Mouse (Mus musculus) hindbrain, embryonic 15.5 days (tissue): ENCODE data around the gene Clec3a. TPM values are rescaled to one million over a fixed set of nuclear protein-coding genes. Genes with fewer than 3 reads are reported as not detected.

ENCODE experiments used
- ATAC-seq: fragments of 200-750 bp; cut with Nextera tagmentation; 2 replicates; pipeline ENCODE4 v1.8.0; 2017; ENCODE audit warnings: low read depth, moderate number of reproducible peaks, moderate TSS enrichment; ENCODE audit not compliant: low FRiP score
- H3K27ac ChIP-seq: fragments of 300-500 bp; sonication (generic); replicated peaks from 2 replicates; pipeline ENCODE4 v1.5.1; 2015; ENCODE audit warnings: mild to moderate bottlenecking, inconsistent platforms
- H3K27me3 ChIP-seq: fragments of 300-500 bp; sonication (generic); 2 replicates; pipeline ENCODE4 v1.6.1; 2015; ENCODE audit warnings: control low read depth, inconsistent platforms
- H3K36me3 ChIP-seq: fragments of 300-500 bp; sonication (generic); 2 replicates; pipeline ENCODE4 v1.6.1; 2015; ENCODE audit warnings: control low read depth, inconsistent platforms
- H3K4me1 ChIP-seq: fragments of 300-500 bp; sonication (generic); replicated peaks from 2 replicates; pipeline ENCODE4 v1.6.1; 2015; ENCODE audit warnings: control low read depth, inconsistent platforms
- H3K4me2 ChIP-seq: fragments of 300-500 bp; sonication (generic); 2 replicates; pipeline ENCODE4 v1.6.1; 2015; ENCODE audit warnings: moderate library complexity, mild to moderate bottlenecking, inconsistent platforms
- H3K4me3 ChIP-seq: fragments of 300-500 bp; sonication (generic); 2 replicates; pipeline ENCODE4 v1.5.1; 2015; ENCODE audit warnings: mild to moderate bottlenecking, inconsistent platforms
- H3K9ac ChIP-seq: fragments of 300-500 bp; sonication (generic); 2 replicates; pipeline ENCODE4 v1.6.1; 2015; ENCODE audit warnings: inconsistent platforms
- H3K9me3 ChIP-seq: fragments of 300-500 bp; sonication (generic); 2 replicates; pipeline ENCODE4 v1.6.1; 2016; ENCODE audit warnings: control low read depth, inconsistent platforms
- WGBS: fragments of 180-500 bp; shearing (Covaris S2); methylation state at CpG from one replicate; pipeline ENCODE4 v1.1.7; 2015; 5-methylcytosine and 5-hydroxymethylcytosine counted together
- polyA plus RNA-seq: library from polyadenylated mRNA; unstranded; fragments of >200 nt; fragmentation: Nextera tagmentation; extraction: Ambion mirVana; gene quantifications from 2 replicates; pipeline ENCODE4 v1.2.1, GENCODE M21; 2015

Gene Clec3a
- polyA plus RNA-seq, 1 experiment from 2014 or later = not detected

DNA sequence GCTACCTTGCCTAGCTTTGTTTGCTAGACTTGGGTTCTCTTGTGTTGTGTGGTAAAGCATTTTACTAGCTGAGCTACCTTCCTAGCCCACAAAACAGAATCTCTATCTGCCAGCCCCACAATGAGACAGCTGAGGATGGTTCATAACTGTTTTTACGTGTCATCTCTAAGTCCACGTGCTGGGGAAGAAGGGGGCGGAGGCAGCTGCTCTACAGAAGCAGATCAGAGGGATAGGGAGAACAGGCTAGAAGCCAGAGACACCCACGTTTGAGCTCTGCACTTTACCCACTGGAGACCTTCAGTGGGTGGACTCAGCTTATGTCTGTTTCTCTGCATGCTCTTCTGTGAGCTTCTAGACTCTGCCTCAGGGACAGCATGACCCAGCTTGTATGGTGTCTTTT, 3.7 kb downstream of the Clec3a start:
- no peak overlapping the region for H3K27ac ChIP-seq
- 85% methylated on average over 4 of the region's 4 CpGs for WGBS
- H3K36me3 ChIP-seq = no peaks in the 10 kb centered on the region
- H3K9ac ChIP-seq = no peak overlapping the region
- H3K9me3 ChIP-seq = no peaks in the 10 kb centered on the region
- H3K4me1 ChIP-seq = no peaks in the 10 kb centered on the region
- H3K4me3 ChIP-seq = no peak overlapping the region
- H3K4me2 ChIP-seq = no peak overlapping the region
- ATAC-seq = no peak
- no peaks in the 10 kb centered on the region for H3K27me3 ChIP-seq

DNA sequence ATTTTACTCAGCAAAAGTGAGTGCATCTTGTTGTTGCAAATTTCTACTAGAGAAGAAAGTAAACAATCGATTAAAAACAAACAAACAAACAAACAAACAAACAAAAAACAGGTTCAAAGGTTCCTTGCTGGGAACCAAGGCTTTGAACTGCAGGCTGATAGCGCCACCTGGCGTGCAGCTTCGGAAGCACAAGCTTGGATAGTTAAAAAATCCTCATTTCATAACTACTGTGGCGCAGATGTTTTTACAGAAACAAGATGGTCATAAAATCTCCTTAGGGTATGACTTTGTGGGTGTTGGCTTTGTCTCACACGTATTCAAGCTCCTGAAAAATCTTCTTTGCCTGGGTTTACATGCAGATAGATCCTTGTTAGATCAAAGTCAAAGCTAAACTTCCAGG, 20.4 kb downstream of the Clec3a start:
- H3K4me1 ChIP-seq = peaks cover 14% of the 10 kb centered on the region
- no peaks in the 10 kb centered on the region for H3K36me3 ChIP-seq
- H3K4me3 ChIP-seq = no peak overlapping the region
- no peak overlapping the region for H3K27ac ChIP-seq
- WGBS = 11% methylated on average over 6 of the region's 6 CpGs
- no peaks in the 10 kb centered on the region for H3K27me3 ChIP-seq
- H3K4me2 ChIP-seq = no peak overlapping the region
- ATAC-seq = no peak
- H3K9ac ChIP-seq = no peak overlapping the region
- H3K9me3 ChIP-seq = no peaks in the 10 kb centered on the region

DNA sequence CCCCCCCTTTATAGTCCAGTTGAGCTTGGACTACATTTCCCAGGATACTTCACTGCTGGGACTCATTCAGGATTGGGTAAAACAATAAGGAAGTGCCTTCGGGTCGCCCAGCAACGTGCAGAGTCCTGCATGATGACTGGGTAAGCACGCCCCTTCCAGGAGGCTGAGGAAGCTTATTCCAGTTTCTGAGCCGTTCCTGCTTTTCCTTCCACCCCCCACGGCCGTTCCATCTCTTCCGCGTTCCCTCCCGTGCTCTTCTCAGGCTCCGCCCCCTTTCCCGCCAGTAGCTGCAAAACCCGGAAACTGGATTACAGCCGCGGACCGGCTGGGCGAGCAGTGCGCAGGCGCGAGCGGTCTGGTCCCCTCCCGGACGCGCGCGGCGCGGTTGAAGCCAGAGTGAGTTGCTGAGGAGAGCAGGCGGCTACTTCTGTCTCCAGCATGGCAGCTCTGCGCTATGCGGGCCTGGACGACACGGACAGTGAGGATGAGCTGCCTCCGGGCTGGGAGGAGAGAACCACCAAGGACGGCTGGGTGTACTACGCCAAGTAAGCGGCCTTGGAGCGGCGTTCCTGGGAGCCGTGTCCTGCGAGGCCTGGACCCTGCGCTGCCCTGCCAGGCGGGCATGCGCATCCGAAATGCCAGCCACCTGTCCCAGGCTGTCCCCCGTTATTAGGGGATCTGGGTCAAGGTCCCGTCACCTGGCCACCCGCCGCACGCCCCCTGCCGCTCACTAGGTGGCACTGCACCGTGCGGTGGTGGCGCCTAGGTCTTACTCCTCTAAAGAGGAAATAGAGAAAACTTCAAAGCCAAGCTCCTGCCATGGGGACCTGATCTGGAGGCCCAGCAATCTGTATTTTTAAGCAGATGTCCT, 21.7 kb downstream of the Clec3a start, which contains the start of gene Wwox:
TSS of gene Wwox (plus strand) at position 322 of the 871 bp plus-strand sequence.
- Histone ChIP-seq H3K36me3 (no peaks in the 10 kb centered on the region), H3K9ac (peak within 1 kb of the TSS; percentile 49), H3K4me3 (peak within 1 kb of the TSS; percentile 58), H3K4me1 (peaks cover 14% of the 10 kb centered on the region), H3K27me3 (no peaks in the 10 kb centered on the region), H3K27ac (peak within 1 kb of the TSS; percentile 71), H3K9me3 (no peaks in the 10 kb centered on the region), H3K4me2 (peak within 1 kb of the TSS; percentile 83)
- WGBS = under 1% methylated on average over 54 of the region's 54 CpGs
- peak; percentile 99 for ATAC-seq

DNA sequence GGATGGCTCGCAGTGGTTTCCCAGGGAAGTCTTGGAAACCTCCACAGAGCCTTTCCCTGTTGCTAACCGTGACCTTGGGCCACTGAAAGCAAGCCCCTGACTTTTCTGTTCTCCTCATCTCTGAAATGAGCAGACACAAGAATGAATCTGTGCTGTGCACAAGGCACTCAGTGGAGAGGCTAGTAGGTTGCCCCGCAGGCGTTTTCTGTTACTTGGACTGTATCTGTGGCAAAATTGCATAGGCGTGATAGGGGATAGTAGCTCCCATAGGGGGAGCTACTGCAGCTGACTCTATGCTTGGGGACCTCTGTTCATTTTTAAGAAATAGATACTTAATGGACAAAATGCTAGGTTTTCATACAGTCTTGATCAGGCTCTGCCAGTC, 22.3 kb downstream of the Clec3a start:
- Histone ChIP-seq H3K27me3 (no peaks in the 10 kb centered on the region), H3K4me1 (peaks cover 14% of the 10 kb centered on the region), H3K4me3 (peak overlapping the region; percentile 58), H3K4me2 (peak overlapping the region; percentile 83), H3K9ac (peak overlapping the region; percentile 49), H3K36me3 (no peaks in the 10 kb centered on the region), H3K9me3 (no peaks in the 10 kb centered on the region), H3K27ac (peak overlapping the region; percentile 71)
- ATAC-seq = no peak
- 14% methylated on average over 5 of the region's 5 CpGs for WGBS

DNA sequence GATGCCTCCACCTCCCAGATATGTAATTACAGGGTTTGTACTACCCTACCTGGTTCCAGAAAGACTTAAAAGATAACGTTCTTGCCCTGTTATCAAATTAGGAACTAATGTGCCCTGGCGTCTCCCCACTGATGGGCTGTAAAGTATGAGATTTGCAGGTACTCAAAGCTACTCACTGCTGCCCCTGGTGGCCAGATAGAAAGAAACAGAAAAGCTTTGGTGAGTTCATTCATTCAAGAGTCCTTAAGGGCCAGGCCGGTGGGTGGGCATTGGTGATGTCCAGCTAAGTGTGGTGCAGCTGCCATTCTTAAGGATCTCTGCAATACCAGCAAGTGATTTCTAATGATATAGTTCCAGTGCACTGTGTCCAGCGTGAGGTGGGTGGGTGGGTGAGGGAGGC, 23.7 kb downstream of the Clec3a start:
- no peaks in the 10 kb centered on the region for H3K36me3 ChIP-seq
- no peak overlapping the region for H3K4me2 ChIP-seq
- no peaks in the 10 kb centered on the region for H3K27me3 ChIP-seq
- no peak overlapping the region for H3K27ac ChIP-seq
- WGBS = 84% methylated on average over 4 of the region's 4 CpGs
- H3K4me1 ChIP-seq = peaks cover 14% of the 10 kb centered on the region
- no peak overlapping the region for H3K4me3 ChIP-seq
- no peak overlapping the region for H3K9ac ChIP-seq
- no peaks in the 10 kb centered on the region for H3K9me3 ChIP-seq
- no peak for ATAC-seq

DNA sequence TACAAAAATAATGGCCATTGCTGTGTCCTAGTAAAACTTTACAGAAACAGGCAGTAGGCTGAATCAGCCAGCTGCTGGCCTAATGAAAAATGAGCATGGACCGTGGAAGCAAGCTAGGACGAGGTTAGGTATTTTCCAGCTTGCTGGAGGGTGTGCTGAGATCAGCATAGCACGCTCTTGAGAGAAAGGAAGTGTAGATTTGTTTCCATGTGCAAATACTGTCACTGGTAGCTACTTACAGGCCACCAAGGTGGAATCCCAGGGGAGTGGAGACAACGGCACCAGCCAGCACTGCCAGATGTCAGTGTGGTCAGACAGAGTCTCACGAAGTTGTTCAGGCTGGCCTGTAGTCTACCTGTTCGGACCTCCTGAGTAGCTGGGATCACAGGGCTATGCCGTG, 29.0 kb downstream of the Clec3a start:
- no peak overlapping the region for H3K4me3 ChIP-seq
- no peaks in the 10 kb centered on the region for H3K36me3 ChIP-seq
- 83% methylated on average over 7 of the region's 7 CpGs for WGBS
- H3K27me3 ChIP-seq = no peaks in the 10 kb centered on the region
- ATAC-seq = no peak
- no peak overlapping the region for H3K4me2 ChIP-seq
- no peak overlapping the region for H3K9ac ChIP-seq
- no peaks in the 10 kb centered on the region for H3K4me1 ChIP-seq
- no peaks in the 10 kb centered on the region for H3K9me3 ChIP-seq
- no peak overlapping the region for H3K27ac ChIP-seq

DNA sequence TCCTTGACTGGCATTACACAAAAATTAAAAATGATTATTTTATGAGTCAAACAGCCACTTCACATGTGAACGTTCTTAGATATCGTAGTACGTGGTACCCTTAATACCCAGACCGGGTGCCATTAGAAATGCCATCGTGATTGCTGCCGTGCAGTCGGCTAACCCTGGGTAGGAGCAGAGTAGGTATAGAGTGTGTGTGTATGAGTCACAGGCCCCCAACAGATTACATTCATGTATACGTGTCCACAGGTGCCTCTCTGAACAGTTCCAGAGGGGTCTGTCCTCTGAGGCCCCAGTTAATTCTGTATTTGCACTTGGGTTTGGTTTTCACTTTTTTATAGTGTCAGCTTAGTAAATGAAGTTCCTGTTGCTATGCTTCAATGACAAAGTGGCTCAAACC, 34.4 kb downstream of the Clec3a start:
- Histone ChIP-seq H3K9ac (no peak overlapping the region), H3K4me2 (no peak overlapping the region), H3K4me3 (no peak overlapping the region), H3K27ac (no peak overlapping the region), H3K4me1 (peaks cover 13% of the 10 kb centered on the region; the same call in 1 of the 2 replicates), H3K9me3 (no peaks in the 10 kb centered on the region), H3K27me3 (no peaks in the 10 kb centered on the region), H3K36me3 (no peaks in the 10 kb centered on the region)
- WGBS = 89% methylated on average over 8 of the region's 8 CpGs
- no peak for ATAC-seq

DNA sequence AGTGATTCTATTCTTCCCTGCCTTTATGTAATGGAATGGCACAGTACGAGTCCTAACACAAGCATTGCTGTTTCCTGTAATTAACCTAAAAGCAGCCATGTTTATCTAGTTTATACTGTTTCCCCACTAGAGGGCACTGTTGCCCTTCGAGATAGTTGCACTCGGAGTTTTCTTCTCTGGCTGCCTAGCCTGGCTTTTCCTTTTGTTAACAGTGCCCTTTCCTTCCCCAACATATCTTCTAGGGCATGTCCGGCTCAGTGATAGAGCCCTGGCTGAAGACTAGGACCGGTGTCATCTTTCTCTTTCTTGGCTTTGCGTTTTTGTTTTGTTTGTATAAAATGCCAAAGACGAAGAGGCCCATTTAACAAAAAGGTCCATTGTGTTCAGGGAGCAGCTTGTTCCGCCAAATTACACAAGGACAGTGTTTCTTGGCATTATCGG, 34.9 kb downstream of the Clec3a start:
- no peak overlapping the region for H3K4me3 ChIP-seq
- peak overlapping the region; percentile 52; the same call in 1 of the 2 replicates for H3K27ac ChIP-seq
- peak; percentile 57 for ATAC-seq
- H3K4me1 ChIP-seq = peaks cover 13% of the 10 kb centered on the region; the same call in 1 of the 2 replicates
- H3K27me3 ChIP-seq = no peaks in the 10 kb centered on the region
- WGBS = 3% methylated on average over 9 of the region's 9 CpGs
- H3K4me2 ChIP-seq = peak overlapping the region; percentile 42
- H3K9me3 ChIP-seq = no peaks in the 10 kb centered on the region
- no peak overlapping the region; the same call in 1 of the 2 replicates for H3K9ac ChIP-seq
- H3K36me3 ChIP-seq = no peaks in the 10 kb centered on the region

DNA sequence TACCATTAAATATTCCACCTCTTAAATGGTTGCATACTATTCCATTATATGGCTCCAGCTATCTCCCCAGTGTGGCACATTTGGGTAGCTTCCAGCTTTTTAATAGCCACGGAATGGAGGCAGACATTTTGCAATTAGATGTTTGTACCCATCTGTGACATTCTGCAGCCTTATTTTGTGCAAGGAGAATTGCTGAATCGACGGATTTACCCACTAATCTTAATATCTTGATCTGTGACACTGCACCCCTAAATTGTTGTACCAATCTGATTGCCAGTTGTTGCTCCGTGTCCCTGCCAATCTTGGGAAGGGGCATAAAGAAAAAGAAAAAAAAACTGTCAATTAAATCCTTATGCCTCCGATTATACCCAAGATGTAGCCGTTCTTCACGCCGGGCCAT, 37.4 kb downstream of the Clec3a start:
- no peaks in the 10 kb centered on the region for H3K36me3 ChIP-seq
- WGBS = 77% methylated on average over 8 of the region's 8 CpGs
- no peak overlapping the region for H3K4me3 ChIP-seq
- H3K4me2 ChIP-seq = no peak overlapping the region
- H3K4me1 ChIP-seq = peaks cover 13% of the 10 kb centered on the region; the same call in 1 of the 2 replicates
- ATAC-seq = no peak
- H3K27ac ChIP-seq = no peak overlapping the region
- no peaks in the 10 kb centered on the region for H3K9me3 ChIP-seq
- no peak overlapping the region for H3K9ac ChIP-seq
- H3K27me3 ChIP-seq = no peaks in the 10 kb centered on the region

DNA sequence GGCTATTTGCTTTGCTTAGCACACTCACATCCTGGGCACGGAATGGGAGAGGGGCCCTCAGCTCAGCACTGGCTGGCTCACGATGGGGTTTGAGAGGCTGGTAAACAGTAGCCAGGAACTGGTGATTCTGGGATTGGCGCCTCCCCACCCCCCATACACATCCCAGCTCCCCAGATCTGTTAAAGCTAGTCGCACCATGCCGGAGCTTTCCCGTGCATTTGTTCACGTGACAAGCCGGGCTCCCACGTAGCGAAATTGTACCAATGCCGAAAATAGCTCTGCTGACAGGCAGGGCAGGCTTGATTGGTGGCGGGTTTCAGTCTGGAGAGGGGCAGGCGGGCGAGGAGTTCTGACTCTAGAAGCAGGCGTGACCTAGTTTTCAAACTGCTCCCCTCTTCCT, 38.1 kb downstream of the Clec3a start:
- H3K4me3 ChIP-seq = no peak overlapping the region
- H3K4me1 ChIP-seq = peaks cover 13% of the 10 kb centered on the region; the same call in 1 of the 2 replicates
- ATAC-seq = no peak
- H3K4me2 ChIP-seq = no peak overlapping the region
- no peaks in the 10 kb centered on the region for H3K9me3 ChIP-seq
- H3K9ac ChIP-seq = no peak overlapping the region
- H3K27ac ChIP-seq = no peak overlapping the region
- 77% methylated on average over 15 of the region's 15 CpGs for WGBS
- H3K27me3 ChIP-seq = no peaks in the 10 kb centered on the region
- no peaks in the 10 kb centered on the region for H3K36me3 ChIP-seq

DNA sequence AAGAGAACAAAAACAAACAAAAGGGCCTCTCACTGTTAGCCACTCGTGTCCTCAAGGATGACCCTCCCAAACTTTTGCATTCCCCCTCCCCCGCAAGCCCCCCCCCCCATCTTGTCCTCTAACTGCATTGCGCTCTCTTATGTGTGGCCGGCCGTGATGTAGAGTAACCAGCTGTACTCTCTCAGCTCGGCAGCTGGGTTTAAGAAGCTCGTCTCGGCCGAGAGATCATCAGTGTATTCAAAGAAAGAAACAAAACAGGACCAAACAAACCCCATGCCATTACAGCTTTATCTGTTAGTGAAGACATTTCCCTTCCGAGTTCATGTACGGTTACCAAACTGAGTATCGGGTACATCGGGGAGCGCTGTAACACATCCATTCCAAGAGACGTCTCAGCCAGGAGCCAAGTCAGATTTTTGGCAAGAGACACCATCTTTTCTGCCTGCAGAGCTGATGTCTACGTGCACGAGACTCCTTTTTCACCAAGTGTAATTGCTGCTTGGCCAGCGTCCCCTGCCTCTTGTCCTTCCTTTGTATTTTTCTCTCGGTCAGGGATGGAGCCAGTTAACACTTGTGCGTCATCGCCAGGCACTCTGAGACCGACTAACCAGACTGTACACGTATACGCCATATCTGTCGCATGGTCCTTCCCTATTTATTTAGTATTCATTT, 40.4 kb downstream of the Clec3a start:
- H3K36me3 ChIP-seq = no peaks in the 10 kb centered on the region
- no peak overlapping the region for H3K4me2 ChIP-seq
- no peak overlapping the region for H3K27ac ChIP-seq
- H3K27me3 ChIP-seq = no peaks in the 10 kb centered on the region
- no peak for ATAC-seq
- peaks cover 8% of the 10 kb centered on the region; the same call in 1 of the 2 replicates for H3K4me1 ChIP-seq
- WGBS = 68% methylated on average over 25 of the region's 25 CpGs
- no peak overlapping the region for H3K9ac ChIP-seq
- no peaks in the 10 kb centered on the region for H3K9me3 ChIP-seq
- H3K4me3 ChIP-seq = no peak overlapping the region

DNA sequence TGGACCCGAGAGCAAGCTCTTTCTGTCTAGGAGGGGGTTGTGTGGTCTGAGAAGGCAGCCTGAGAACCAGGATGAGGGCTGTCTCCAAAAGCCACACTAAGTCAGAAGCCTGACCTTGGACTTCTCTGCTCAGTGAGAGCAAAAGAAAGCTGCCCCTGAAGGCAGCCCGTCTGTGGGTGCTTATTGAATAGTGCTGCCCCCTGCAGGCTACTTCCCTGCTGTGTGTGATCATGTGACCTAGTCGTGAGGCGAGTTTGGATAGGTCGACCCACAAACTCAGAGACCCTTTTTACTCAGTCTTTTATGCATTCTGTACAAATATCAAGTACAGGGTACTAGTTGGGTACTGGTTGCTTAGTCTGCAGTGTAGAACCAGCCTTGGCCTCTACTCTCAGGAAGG, 42.7 kb downstream of the Clec3a start:
- Histone ChIP-seq H3K4me1 (peaks cover 6% of the 10 kb centered on the region; the same call in 1 of the 2 replicates), H3K27ac (no peak overlapping the region), H3K4me3 (no peak overlapping the region), H3K36me3 (no peaks in the 10 kb centered on the region), H3K9me3 (no peaks in the 10 kb centered on the region), H3K4me2 (no peak overlapping the region), H3K27me3 (no peaks in the 10 kb centered on the region), H3K9ac (no peak overlapping the region)
- WGBS = 67% methylated on average over 5 of the region's 5 CpGs
- ATAC-seq = no peak
